ENCODE assay signal across 19 mouse cellular contexts in genomic region chr14:87902416-87902815, GRCm38 (mm10).
DNase-seq lines count a peak whose midpoint lies in the region; TF ChIP-seq lines count a peak whose summit lies in the region.
"Had no signal": no experiment of that assay in that cellular context is flagged by ENCODE, and none has a peak within 500 bp of the region (broad histone marks: within the 10 kb centered on the region; RNA-seq: fewer than 3 reads in every experiment).

No protein-coding gene starts in this region.

- no peak overlapping the region for H3K4me3 ChIP-seq in MEL (ENCODE audit: control insufficient read depth in 1 of 2, insufficient read depth in 1 of 2, low read depth in 2 of 2, low read length in 2 of 2)
- H3K4me3 ChIP-seq: forebrain, embryonic 13.5 days; heart, embryonic 10.5 days; liver, embryonic 12.5 days had no signal

- peak; percentile 17 for DNase-seq in adrenal gland, postnatal 14 days
- DNase-seq in adrenal gland, adult 18-20 months (ENCODE audit: low spot score in 2 of 2): no peak
- peak; percentile 10 for DNase-seq in layer of hippocampus, adult 11-12 months (ENCODE audit: low spot score)
- no peak for DNase-seq in layer of hippocampus, postnatal 10 days (ENCODE audit: low spot score in 2 of 2)
- peak; percentile 0 for DNase-seq in MEL (ENCODE audit: low read depth, low spot score)
- DNase-seq in fat pad, adult 2 months (ENCODE audit: extremely low read depth, low read depth, low spot score): peak; percentile 25
- DNase-seq in kidney, adult 9 months: no peak
- no peak for DNase-seq in right cerebral cortex, adult 18-20 months
- DNase-seq: cerebellum, adult 18-20 months; cerebellum, postnatal 14 days; gastrocnemius, postnatal 14 days; kidney, postnatal 25 days; midbrain, embryonic 14.5 days; right cerebral cortex, postnatal 14 days; thymus, postnatal 25 days had no signal

- TF ChIP-seq RAD21 in MEL (IDR thresholded peaks at IDR 0.05; ENCODE audit: low read depth, low read length): no peak

- no peak overlapping the region for H3K27ac ChIP-seq in MEL (ENCODE audit: control insufficient read depth, low read depth, low read length)
- H3K27ac ChIP-seq: forebrain, embryonic 13.5 days; heart, embryonic 10.5 days; hindbrain, postnatal 0 days; liver, embryonic 12.5 days had no signal

- no peaks in the 10 kb centered on the region for H3K79me2 ChIP-seq in MEL (ENCODE audit: control insufficient read depth, insufficient read depth, low read length, poor library complexity)

- TF ChIP-seq EP300 in MEL (IDR thresholded peaks at IDR 0.05; ENCODE audit: low read depth in 1 of 2, low read length in 2 of 2): no peak

- H3K4me1 ChIP-seq in MEL (ENCODE audit: control insufficient read depth in 1 of 2, insufficient read depth in 2 of 2, low read length in 2 of 2): no peaks in the 10 kb centered on the region
- H3K4me1 ChIP-seq: forebrain, embryonic 13.5 days; heart, embryonic 10.5 days; liver, embryonic 12.5 days had no signal

- H3K27me3 ChIP-seq in MEL (ENCODE audit: control insufficient read depth in 1 of 2, insufficient read depth in 2 of 2, low read length in 2 of 2): no peaks in the 10 kb centered on the region
- H3K27me3 ChIP-seq: forebrain, embryonic 13.5 days; liver, embryonic 12.5 days had no signal

- no peak overlapping the region for H3K9ac ChIP-seq in MEL (ENCODE audit: control insufficient read depth, low read depth, low read length, poor library complexity, severe bottlenecking)
- H3K9ac ChIP-seq: forebrain, embryonic 13.5 days; liver, embryonic 12.5 days had no signal

- no peaks in the 10 kb centered on the region for H3K9me3 ChIP-seq in MEL (replicated peaks; ENCODE audit: insufficient read depth, low read length)
- H3K9me3 ChIP-seq: forebrain, embryonic 13.5 days; heart, embryonic 10.5 days; liver, embryonic 12.5 days had no signal

- no peaks in the 10 kb centered on the region for H3K36me3 ChIP-seq in MEL (ENCODE audit: control insufficient read depth in 1 of 2, insufficient read depth in 2 of 2, low read length in 2 of 2)
- H3K36me3 ChIP-seq: heart, embryonic 10.5 days; liver, embryonic 12.5 days had no signal

- TF ChIP-seq POLR2A in MEL (IDR thresholded peaks at IDR 0.05; ENCODE audit: control insufficient read depth in 1 of 2, insufficient read depth in 1 of 2, low read depth in 1 of 2, low read length in 2 of 2, poor library complexity in 1 of 2): no peak

- no peak for TF ChIP-seq CTCF in MEL (IDR thresholded peaks at IDR 0.05 in 2 of 3, conservative IDR thresholded peaks at IDR 0.05 in 1 of 3; ENCODE audit: control insufficient read depth in 1 of 3, insufficient read depth in 1 of 3, low read depth in 2 of 3, low read length in 3 of 3, poor library complexity in 1 of 3, severe bottlenecking in 1 of 3)

TF ChIP-seq in MEL, 35 proteins besides CTCF, POLR2A, EP300 and RAD21:
- TF ChIP-seq USF1 (IDR thresholded peaks at IDR 0.05; ENCODE audit: low read depth, low read length) (no peak), MXI1 (IDR thresholded peaks at IDR 0.05; ENCODE audit: low read depth, low read length) (no peak), ZC3H11A (IDR thresholded peaks at IDR 0.05; ENCODE audit: low read depth, low read length) (no peak)

Comparison
In these comparisons a context has a peak if more than half of its experiments do, and no peak if none do; other contexts are left out.
1. DNase-seq: peak in adrenal gland, postnatal 14 days (single experiment), layer of hippocampus, adult 11-12 months (single experiment), MEL (single experiment) and fat pad, adult 2 months (single experiment); none in adrenal gland, adult 18-20 months (0 of 2), layer of hippocampus, postnatal 10 days (0 of 2), kidney, adult 9 months (single experiment) and right cerebral cortex, adult 18-20 months (single experiment).